Mouse (Mus musculus): ENCODE data around the gene Ankrd2. TPM values are rescaled to one million over a fixed set of nuclear protein-coding genes. Genes with fewer than 3 reads are reported as not detected.
A peak's percentile ranks its signal among the peaks of the same experiment; 100 is the strongest.

The Ankrd2 gene
- polyA plus RNA-seq, 1 experiment from 2014 or later, result not detected

DNA sequence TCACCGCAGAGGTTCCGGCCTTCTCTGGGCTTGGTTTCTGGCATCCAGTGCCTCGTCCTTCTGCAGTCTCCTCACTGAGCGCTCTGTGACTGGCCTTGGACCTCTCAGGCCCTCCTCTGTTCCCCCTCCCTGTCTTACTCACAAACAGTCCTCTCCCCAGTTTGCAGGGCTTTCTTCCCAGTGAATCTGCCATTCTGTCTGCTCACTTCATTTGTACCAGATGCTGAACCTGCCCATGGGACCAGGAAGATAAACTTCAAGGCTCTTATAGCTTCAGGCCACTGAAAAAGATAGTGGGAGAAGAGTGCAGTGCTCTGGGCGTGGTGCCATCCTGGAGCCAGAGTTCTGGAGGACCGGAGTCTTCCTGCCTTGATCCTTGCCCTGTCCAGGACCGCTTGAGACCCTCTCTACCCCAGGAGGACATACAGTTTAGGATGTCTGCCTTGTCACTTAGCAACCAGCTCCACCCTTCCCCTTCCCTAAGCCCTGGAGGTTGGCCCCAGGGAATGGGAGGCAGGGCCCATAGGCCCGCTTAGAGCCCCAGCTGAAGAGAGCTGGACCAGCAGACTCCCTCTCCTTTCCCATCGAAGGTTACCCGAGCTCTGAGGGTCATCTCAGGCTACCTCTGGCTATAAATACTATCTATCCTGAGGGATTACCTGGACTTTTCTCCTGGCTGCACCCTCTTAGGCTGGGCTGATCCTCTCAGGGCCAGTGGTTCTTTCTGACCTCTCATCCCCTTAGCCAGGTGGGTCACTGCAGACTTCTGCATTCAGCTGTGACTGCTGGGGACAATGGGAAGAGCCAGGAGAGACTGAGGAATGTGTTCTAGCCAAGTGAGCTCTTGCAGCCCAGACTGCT, 13.9 kb upstream of the Ankrd2 start:
- no peaks in the 10 kb centered on the region for H3K27me3 ChIP-seq (ENCODE audit: control insufficient read depth, insufficient read depth, low read length)
- 76% methylated on average over 10 of the region's 10 CpGs for WGBS
- no peaks in the 10 kb centered on the region for H3K36me3 ChIP-seq (ENCODE audit: control insufficient read depth, insufficient read depth, low read length)
- no peak overlapping the region for H3K27ac ChIP-seq (ENCODE audit: low read depth, low read length)
- no peak overlapping the region for H3K9ac ChIP-seq (ENCODE audit: low read depth, low read length)
- no peaks in the 10 kb centered on the region for H3K9me3 ChIP-seq (ENCODE audit: control insufficient read depth, low read length)
- no peak for ATAC-seq (ENCODE audit: low FRiP score, low TSS enrichment)
- H3K4me1 ChIP-seq (ENCODE audit: control insufficient read depth, insufficient read depth, low read length), result peaks cover 18% of the 10 kb centered on the region
- H3K4me3 ChIP-seq (ENCODE audit: low read length), result no peak overlapping the region
- H3K4me2 ChIP-seq (replicated peaks; ENCODE audit: low read depth, low read length), result no peak overlapping the region

DNA sequence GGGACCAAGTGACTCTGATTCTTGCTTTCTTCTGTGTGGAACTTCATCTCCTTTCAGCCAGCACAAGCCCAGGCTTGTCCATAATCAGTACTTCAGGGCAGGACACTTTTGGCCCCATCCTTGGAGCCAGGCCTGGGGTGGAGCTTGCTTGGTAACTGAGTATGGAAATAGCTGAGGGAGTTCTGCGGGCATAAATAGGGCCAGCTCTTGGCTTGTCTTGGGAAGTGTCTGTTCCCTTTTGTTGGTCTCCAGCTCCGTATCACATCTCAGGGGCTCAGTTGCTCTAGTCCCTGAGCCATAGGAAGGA, 13.3 kb upstream of the Ankrd2 start:
- Histone ChIP-seq H3K36me3 (ENCODE audit: control insufficient read depth, insufficient read depth, low read length) (no peaks in the 10 kb centered on the region), H3K4me3 (ENCODE audit: low read length) (no peak overlapping the region), H3K4me2 (replicated peaks; ENCODE audit: low read depth, low read length) (no peak overlapping the region), H3K9ac (ENCODE audit: low read depth, low read length) (no peak overlapping the region), H3K4me1 (ENCODE audit: control insufficient read depth, insufficient read depth, low read length) (peaks cover 12% of the 10 kb centered on the region), H3K27ac (ENCODE audit: low read depth, low read length) (no peak overlapping the region), H3K9me3 (ENCODE audit: control insufficient read depth, low read length) (no peaks in the 10 kb centered on the region), H3K27me3 (ENCODE audit: control insufficient read depth, insufficient read depth, low read length) (no peaks in the 10 kb centered on the region)
- no peak for ATAC-seq (ENCODE audit: low FRiP score, low TSS enrichment)
- WGBS, result 74% methylated on average over 2 of the region's 2 CpGs

- Histone ChIP-seq H3K27ac (ENCODE audit: low read depth, low read length) (no peak overlapping the region), H3K9ac (ENCODE audit: low read depth, low read length) (no peak overlapping the region), H3K9me3 (ENCODE audit: control insufficient read depth, low read length) (no peaks in the 10 kb centered on the region), H3K4me2 (replicated peaks; ENCODE audit: low read depth, low read length) (no peak overlapping the region), H3K36me3 (ENCODE audit: control insufficient read depth, insufficient read depth, low read length) (no peaks in the 10 kb centered on the region), H3K4me1 (ENCODE audit: control insufficient read depth, insufficient read depth, low read length) (no peaks in the 10 kb centered on the region; the same call in 1 of the 2 replicates), H3K4me3 (ENCODE audit: low read length) (no peak overlapping the region), H3K27me3 (ENCODE audit: control insufficient read depth, insufficient read depth, low read length) (no peaks in the 10 kb centered on the region)
- 6% methylated on average over 5 of the region's 5 CpGs for WGBS
- peak; percentile 53; the same call in 1 of the 2 replicates for ATAC-seq (ENCODE audit: low FRiP score, low TSS enrichment)
These were observed 9.6 kb upstream of the Ankrd2 start for GRCm38 (mm10) chr19:42026158-42026557.

DNA sequence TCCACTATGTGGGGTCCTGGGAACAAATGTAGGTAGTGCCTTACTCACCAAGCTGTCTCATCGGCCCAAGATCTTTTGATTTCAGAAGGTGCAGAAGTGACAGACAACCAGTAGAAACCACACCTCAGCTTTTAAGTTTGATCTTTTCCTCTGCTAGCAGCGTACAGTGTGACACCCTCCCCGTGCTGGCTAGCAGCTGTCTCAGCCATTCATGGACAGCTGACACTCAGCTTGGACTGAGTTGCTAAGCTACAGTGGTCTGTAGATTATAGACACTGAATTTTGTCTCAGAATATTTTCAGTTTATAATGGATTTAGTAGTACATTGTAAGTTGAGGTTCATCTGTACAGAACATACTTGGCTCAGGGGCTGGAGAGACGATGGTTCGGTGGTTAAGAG, 4.7 kb upstream of the Ankrd2 start:
- Histone ChIP-seq H3K36me3 (ENCODE audit: control insufficient read depth, insufficient read depth, low read length) (peaks cover 20% of the 10 kb centered on the region), H3K27ac (ENCODE audit: low read depth, low read length) (no peak overlapping the region), H3K27me3 (ENCODE audit: control insufficient read depth, insufficient read depth, low read length) (no peaks in the 10 kb centered on the region), H3K9me3 (ENCODE audit: control insufficient read depth, low read length) (no peaks in the 10 kb centered on the region), H3K9ac (ENCODE audit: low read depth, low read length) (no peak overlapping the region), H3K4me1 (ENCODE audit: control insufficient read depth, insufficient read depth, low read length) (no peaks in the 10 kb centered on the region; the same call in none of the 2 replicates), H3K4me3 (ENCODE audit: low read length) (no peak overlapping the region), H3K4me2 (replicated peaks; ENCODE audit: low read depth, low read length) (no peak overlapping the region)
- 84% methylated on average over 5 of the region's 5 CpGs for whole genome bisulfite sequencing
- ATAC-seq (ENCODE audit: low FRiP score, low TSS enrichment), result no peak

DNA sequence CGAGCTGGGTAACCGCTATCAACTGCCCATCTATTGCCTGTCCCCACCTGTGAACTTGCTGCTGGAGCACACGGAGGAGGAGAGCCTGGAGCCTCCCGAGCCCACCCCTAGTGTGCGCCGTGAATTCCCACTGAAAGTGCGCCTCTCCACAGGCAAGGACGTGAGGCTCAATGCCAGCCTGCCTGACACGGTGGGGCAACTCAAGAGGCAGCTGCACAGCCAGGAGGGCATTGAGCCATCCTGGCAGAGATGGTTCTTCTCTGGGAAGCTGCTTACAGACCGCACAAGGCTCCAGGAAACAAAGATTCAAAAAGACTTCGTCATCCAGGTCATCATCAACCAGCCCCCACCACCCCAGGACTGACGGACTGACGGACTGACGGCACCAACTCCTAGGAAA, 2.2 kb upstream of the Ankrd2 start:
- 92% methylated on average over 14 of the region's 14 CpGs for WGBS
- no peaks in the 10 kb centered on the region; the same call in none of the 2 replicates for H3K4me1 ChIP-seq (ENCODE audit: control insufficient read depth, insufficient read depth, low read length)
- H3K4me2 ChIP-seq (replicated peaks; ENCODE audit: low read depth, low read length), result no peak overlapping the region
- no peak overlapping the region for H3K27ac ChIP-seq (ENCODE audit: low read depth, low read length)
- no peak overlapping the region for H3K4me3 ChIP-seq (ENCODE audit: low read length)
- H3K9me3 ChIP-seq (ENCODE audit: control insufficient read depth, low read length), result no peaks in the 10 kb centered on the region
- no peaks in the 10 kb centered on the region for H3K27me3 ChIP-seq (ENCODE audit: control insufficient read depth, insufficient read depth, low read length)
- no peak overlapping the region for H3K9ac ChIP-seq (ENCODE audit: low read depth, low read length)
- ATAC-seq (ENCODE audit: low FRiP score, low TSS enrichment), result no peak
- peaks cover 20% of the 10 kb centered on the region for H3K36me3 ChIP-seq (ENCODE audit: control insufficient read depth, insufficient read depth, low read length)

GRCm38 (mm10) chr19:42034146-42034775, 1.5 kb upstream of the Ankrd2 start:
- H3K36me3 ChIP-seq (ENCODE audit: control insufficient read depth, insufficient read depth, low read length), result peaks cover 20% of the 10 kb centered on the region
- H3K4me2 ChIP-seq (replicated peaks; ENCODE audit: low read depth, low read length), result no peak overlapping the region
- 82% methylated on average over 9 of the region's 9 CpGs for WGBS
- H3K9ac ChIP-seq (ENCODE audit: low read depth, low read length), result no peak overlapping the region
- no peaks in the 10 kb centered on the region for H3K9me3 ChIP-seq (ENCODE audit: control insufficient read depth, low read length)
- no peak overlapping the region for H3K27ac ChIP-seq (ENCODE audit: low read depth, low read length)
- no peak overlapping the region for H3K4me3 ChIP-seq (ENCODE audit: low read length)
- H3K27me3 ChIP-seq (ENCODE audit: control insufficient read depth, insufficient read depth, low read length), result no peaks in the 10 kb centered on the region
- H3K4me1 ChIP-seq (ENCODE audit: control insufficient read depth, insufficient read depth, low read length), result no peaks in the 10 kb centered on the region; the same call in none of the 2 replicates
- no peak for ATAC-seq (ENCODE audit: low FRiP score, low TSS enrichment)

DNA sequence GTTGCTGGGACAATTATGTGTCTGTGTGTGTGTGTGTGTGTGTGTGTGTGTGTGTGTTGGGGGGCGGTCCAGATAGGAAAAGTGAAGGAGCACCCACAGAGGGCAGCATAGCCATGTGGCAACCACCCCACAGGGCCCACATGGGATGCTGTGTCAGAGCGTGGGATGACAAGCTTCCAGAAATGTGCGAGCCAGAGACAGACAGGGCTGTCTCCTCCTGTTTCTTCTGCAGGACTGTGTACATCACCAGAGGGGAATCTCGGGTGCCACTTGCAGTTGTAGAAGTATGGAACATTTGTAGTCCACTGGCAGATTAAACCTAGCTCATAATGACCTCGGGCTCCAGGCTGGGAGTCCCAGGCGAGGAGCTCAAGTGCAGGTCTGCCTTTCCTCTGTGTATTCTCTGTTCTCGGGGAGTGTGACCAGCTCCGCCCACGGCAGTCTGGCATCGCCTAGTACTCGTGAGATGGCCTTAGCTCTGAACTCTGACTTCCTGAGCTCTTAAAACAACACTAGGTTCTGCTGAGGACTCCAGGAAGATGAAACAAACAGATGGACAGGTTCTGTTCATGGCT, 832 bp upstream of the Ankrd2 start:
- peaks cover 20% of the 10 kb centered on the region for H3K36me3 ChIP-seq (ENCODE audit: control insufficient read depth, insufficient read depth, low read length)
- no peaks in the 10 kb centered on the region for H3K9me3 ChIP-seq (ENCODE audit: control insufficient read depth, low read length)
- 50% methylated on average over 11 of the region's 11 CpGs for WGBS
- H3K4me2 ChIP-seq (replicated peaks; ENCODE audit: low read depth, low read length), result no peak overlapping the region
- no peaks in the 10 kb centered on the region for H3K27me3 ChIP-seq (ENCODE audit: control insufficient read depth, insufficient read depth, low read length)
- ATAC-seq (ENCODE audit: low FRiP score, low TSS enrichment), result peak; percentile 25
- H3K9ac ChIP-seq (ENCODE audit: low read depth, low read length), result no peak overlapping the region
- H3K27ac ChIP-seq (ENCODE audit: low read depth, low read length), result no peak overlapping the region
- H3K4me3 ChIP-seq (ENCODE audit: low read length), result no peak overlapping the region
- no peaks in the 10 kb centered on the region; the same call in none of the 2 replicates for H3K4me1 ChIP-seq (ENCODE audit: control insufficient read depth, insufficient read depth, low read length)

DNA sequence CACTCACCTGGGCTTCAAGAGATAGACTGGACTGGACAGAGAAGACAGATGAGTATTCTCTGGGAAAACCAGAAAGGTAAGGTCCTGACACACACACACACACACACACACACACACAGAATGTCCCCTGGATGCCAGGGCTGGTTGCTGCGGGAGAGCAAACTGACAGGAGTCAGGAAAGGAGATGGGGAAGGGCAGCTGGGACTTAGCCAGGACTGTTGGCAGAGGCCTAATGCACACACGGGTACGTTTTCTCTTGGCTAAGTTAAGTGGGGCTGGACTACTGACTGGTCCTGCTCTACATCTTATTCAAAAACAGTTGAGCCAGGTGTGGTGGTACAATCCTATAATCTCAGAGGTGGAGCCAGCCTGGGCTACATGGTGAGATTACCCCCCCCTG, 557 bp downstream of the Ankrd2 start:
- 89% methylated on average over 3 of the region's 3 CpGs for WGBS
- no peak for ATAC-seq (ENCODE audit: low FRiP score, low TSS enrichment)
- Histone ChIP-seq H3K9me3 (ENCODE audit: control insufficient read depth, low read length) (no peaks in the 10 kb centered on the region), H3K4me2 (replicated peaks; ENCODE audit: low read depth, low read length) (no peak overlapping the region), H3K4me1 (ENCODE audit: control insufficient read depth, insufficient read depth, low read length) (no peaks in the 10 kb centered on the region; the same call in none of the 2 replicates), H3K36me3 (ENCODE audit: control insufficient read depth, insufficient read depth, low read length) (peaks cover 20% of the 10 kb centered on the region), H3K27me3 (ENCODE audit: control insufficient read depth, insufficient read depth, low read length) (no peaks in the 10 kb centered on the region), H3K9ac (ENCODE audit: low read depth, low read length) (no peak overlapping the region), H3K4me3 (ENCODE audit: low read length) (no peak overlapping the region), H3K27ac (ENCODE audit: low read depth, low read length) (no peak overlapping the region)

DNA sequence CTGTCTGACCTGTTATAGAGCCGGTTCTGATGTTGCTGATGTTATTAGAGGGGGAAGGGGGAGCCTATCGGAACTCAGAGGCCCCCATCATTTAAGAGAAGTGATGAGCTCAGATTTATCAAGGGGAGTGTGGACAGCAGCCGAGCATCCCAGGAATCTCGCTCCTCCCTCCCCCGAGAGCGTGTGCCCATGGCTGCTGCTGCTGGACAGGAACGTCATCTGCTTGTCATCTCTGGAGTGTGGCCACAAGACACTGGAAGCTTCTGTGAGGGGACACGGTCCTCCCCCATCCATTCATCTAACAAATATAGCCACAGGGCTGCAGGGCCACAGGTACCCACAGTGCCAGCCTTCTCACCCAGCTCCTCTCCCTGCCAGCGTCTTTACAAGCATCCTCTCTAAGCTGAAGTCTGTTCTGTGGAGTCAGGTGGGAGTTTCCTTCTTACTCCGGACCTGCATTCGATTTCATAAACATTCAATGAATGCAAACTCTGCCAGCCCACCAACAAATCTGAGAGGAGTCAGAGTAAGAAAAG, 1.4 kb downstream of the Ankrd2 start:
- Histone ChIP-seq H3K27me3 (ENCODE audit: control insufficient read depth, insufficient read depth, low read length) (no peaks in the 10 kb centered on the region), H3K4me2 (replicated peaks; ENCODE audit: low read depth, low read length) (no peak overlapping the region), H3K9me3 (ENCODE audit: control insufficient read depth, low read length) (no peaks in the 10 kb centered on the region), H3K4me1 (ENCODE audit: control insufficient read depth, insufficient read depth, low read length) (no peaks in the 10 kb centered on the region; the same call in none of the 2 replicates), H3K27ac (ENCODE audit: low read depth, low read length) (no peak overlapping the region), H3K36me3 (ENCODE audit: control insufficient read depth, insufficient read depth, low read length) (peaks cover 17% of the 10 kb centered on the region), H3K4me3 (ENCODE audit: low read length) (no peak overlapping the region), H3K9ac (ENCODE audit: low read depth, low read length) (no peak overlapping the region)
- WGBS, result 80% methylated on average over 11 of the region's 11 CpGs
- no peak for ATAC-seq (ENCODE audit: low FRiP score, low TSS enrichment)
